Mouse (Mus musculus) brain, embryonic 14.5 days (tissue): ENCODE measurements at regions not wholly inside any gene's neighbourhood (a gene's known extent, or its start where the extent isn't known, plus 50 kb on each side); places are given as distances from the start of the nearest gene placed in this dataset.

ENCODE experiments used
- CTCF ChIP-seq: fragments of 200-500 bp; IDR thresholded peaks from 2 replicates; pipeline ENCODE4 v1.5.1; 2012; ENCODE audit warnings: inconsistent platforms, mild to moderate bottlenecking, moderate library complexity, borderline replicate concordance; ENCODE audit not compliant: insufficient read depth, insufficient read length; ENCODE audit errors: extremely low read depth
- POLR2A ChIP-seq: fragments of 200-500 bp; IDR thresholded peaks from 2 replicates; pipeline ENCODE4 v1.6.1; 2012; ENCODE audit warnings: mild to moderate bottlenecking, inconsistent platforms, borderline replicate concordance; ENCODE audit not compliant: poor library complexity, insufficient read depth, insufficient read length, severe bottlenecking; ENCODE audit errors: extremely low read depth

DNA sequence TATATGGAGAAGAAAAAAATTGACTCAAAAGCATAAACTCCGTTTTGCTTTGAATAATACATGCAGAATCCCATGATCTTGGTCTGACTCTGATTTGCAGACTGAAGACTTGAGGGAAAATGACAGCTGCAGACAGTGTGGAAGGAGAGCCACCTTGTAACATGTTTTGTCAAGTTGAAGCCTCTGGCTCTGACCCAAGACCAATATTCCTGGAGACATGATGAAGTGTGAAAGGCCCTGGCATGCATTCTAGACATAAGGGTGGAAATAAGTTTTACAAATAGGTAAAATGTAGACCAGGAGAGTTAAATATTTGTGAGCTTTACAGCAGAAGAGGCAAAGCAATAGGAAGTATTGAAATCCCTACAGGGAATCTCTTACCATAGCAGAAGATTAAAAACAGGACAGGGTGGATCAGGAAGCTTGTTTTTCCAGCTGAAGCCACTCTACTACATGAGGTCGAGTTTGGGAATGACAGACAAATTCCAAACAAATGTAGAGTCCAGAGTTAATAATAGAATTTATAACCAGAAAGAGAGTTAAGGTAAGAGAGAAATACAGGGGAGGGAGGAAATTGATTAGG, 703.9 kb upstream of the Chordc1 start:
- no peak for TF ChIP-seq CTCF
- TF ChIP-seq POLR2A: no peak
